Mouse (Mus musculus) myocyte (in vitro differentiated cells): ENCODE data around the gene Col4a1. TPM values are rescaled to one million over a fixed set of nuclear protein-coding genes. Genes with fewer than 3 reads are reported as not detected.

Source experiments
- H3K27me3 ChIP-seq: one replicate; pipeline ENCODE4 v1.6.1; 2011; ENCODE audit not compliant: control insufficient read depth, insufficient read depth, insufficient read length
- H3K36me3 ChIP-seq: one replicate; pipeline ENCODE4 v1.6.1; 2011; ENCODE audit not compliant: control insufficient read depth, insufficient read depth
- H3K4me2 ChIP-seq: one replicate; pipeline ENCODE4 v1.6.1; 2011; ENCODE audit warnings: low read depth, control low read depth
- H3K4me3 ChIP-seq: one replicate; pipeline ENCODE4 v1.5.1; 2011; ENCODE audit warnings: mild to moderate bottlenecking, control low read depth, moderate library complexity
- H3K79me2 ChIP-seq: one replicate; pipeline ENCODE4 v1.6.1; 2011; ENCODE audit not compliant: control insufficient read depth, insufficient read depth
- H3ac ChIP-seq: one replicate; pipeline ENCODE4 v1.6.1; 2011; ENCODE audit not compliant: control insufficient read depth, insufficient read length
- CEBPB ChIP-seq: IDR thresholded peaks from 2 replicates; pipeline ENCODE4 v1.6.1; 2011; ENCODE audit warnings: mild to moderate bottlenecking, moderate library complexity; ENCODE audit not compliant: poor library complexity, insufficient read depth, severe bottlenecking
- E2F4 ChIP-seq: IDR thresholded peaks from one replicate; pipeline ENCODE4 v1.6.1; 2011; ENCODE audit warnings: mild to moderate bottlenecking, control low read depth, moderate library complexity; ENCODE audit not compliant: insufficient read depth
- MAX ChIP-seq: IDR thresholded peaks from one replicate; pipeline ENCODE4 v1.6.1; 2011; ENCODE audit warnings: low read depth, mild to moderate bottlenecking, control low read depth
- MYOD1 ChIP-seq, 3 experiments: IDR thresholded peaks; one replicate each; pipeline ENCODE4 v1.6.1; 2011; ENCODE audit warnings: control low read depth in 2 of 3, low read depth in 2 of 3, mild to moderate bottlenecking in 2 of 3, moderate library complexity in 1 of 3; ENCODE audit not compliant: insufficient read length in 2 of 3, control insufficient read depth in 1 of 3
- MYOG ChIP-seq, 3 experiments: IDR thresholded peaks; one replicate each; pipeline ENCODE4 v1.6.1; 2011; ENCODE audit warnings: control low read depth in 2 of 3, low read depth in 2 of 3, mild to moderate bottlenecking in 2 of 3; ENCODE audit not compliant: insufficient read length in 2 of 3, control insufficient read depth in 1 of 3, insufficient read depth in 1 of 3
- POLR2A ChIP-seq: IDR thresholded peaks from one replicate; pipeline ENCODE4 v1.6.1; 2011; ENCODE audit warnings: low read depth, mild to moderate bottlenecking, control low read depth, moderate library complexity; ENCODE audit not compliant: insufficient read length
- POLR2AphosphoS2 ChIP-seq: IDR thresholded peaks from one replicate; pipeline ENCODE4 v1.6.1; 2011; ENCODE audit warnings: low read depth, control low read depth; ENCODE audit not compliant: insufficient read length
- REST ChIP-seq: IDR thresholded peaks from one replicate; pipeline ENCODE4 v1.6.1; 2011; ENCODE audit warnings: mild to moderate bottlenecking, control low read depth, moderate library complexity; ENCODE audit not compliant: insufficient read depth, insufficient read length
- SRF ChIP-seq: IDR thresholded peaks from one replicate; pipeline ENCODE4 v1.6.1; 2011; ENCODE audit warnings: low read depth; ENCODE audit not compliant: control insufficient read depth, insufficient read length
- TCF12 ChIP-seq: IDR thresholded peaks from one replicate; pipeline ENCODE4 v1.6.1; 2011; ENCODE audit warnings: mild to moderate bottlenecking, control low read depth; ENCODE audit not compliant: poor library complexity, insufficient read depth, severe bottlenecking
- TCF3 ChIP-seq: IDR thresholded peaks from one replicate; pipeline ENCODE4 v1.6.1; 2011; ENCODE audit warnings: low read depth, control low read depth; ENCODE audit not compliant: insufficient read length
- USF1 ChIP-seq: IDR thresholded peaks from one replicate; pipeline ENCODE4 v1.6.1; 2011; ENCODE audit warnings: low read depth, mild to moderate bottlenecking, control low read depth, moderate library complexity
- polyA plus RNA-seq: library from polyadenylated mRNA; unstranded; fragments of >200 nt; fragmentation: generic; extraction: Trizol; gene quantifications from one replicate; pipeline ENCODE4 v1.2.1, GENCODE M21; 2012; ENCODE audit warnings: missing spikeins

Col4a1 gene
- polyA plus RNA-seq, 1 experiment = 34.8 TPM

DNA sequence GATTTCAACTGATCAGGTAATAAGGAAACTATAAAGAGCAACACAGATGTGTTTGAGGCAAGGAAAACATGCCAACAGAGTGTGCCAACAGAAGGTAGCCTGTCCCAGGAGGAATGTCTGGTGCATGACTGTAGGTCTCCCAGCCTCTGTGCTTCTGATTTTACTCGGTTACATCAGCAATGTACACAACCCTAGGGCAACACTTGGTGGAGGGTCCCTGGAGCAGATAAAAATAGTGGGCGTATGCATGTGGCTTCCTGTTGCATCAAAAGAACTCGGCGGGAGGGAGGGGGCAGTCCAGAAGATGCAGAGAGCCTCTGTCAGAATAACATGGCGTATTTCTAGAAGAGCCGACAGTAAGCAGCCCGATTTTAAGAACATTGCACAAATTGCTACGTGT lies 106.1 kb downstream of the Col4a1 start:
- no peaks in the 10 kb centered on the region for H3K27me3 ChIP-seq
- no peaks in the 10 kb centered on the region for H3K36me3 ChIP-seq
- TF ChIP-seq CEBPB = 0 out of 2 replicates have a peak, but pooled peaks have one; percentile 15
- TF ChIP-seq SRF = no peak
- no peak overlapping the region for H3K4me2 ChIP-seq
- no peaks in the 10 kb centered on the region for H3K79me2 ChIP-seq
- no peak overlapping the region for H3ac ChIP-seq
- no peak overlapping the region for H3K4me3 ChIP-seq

DNA sequence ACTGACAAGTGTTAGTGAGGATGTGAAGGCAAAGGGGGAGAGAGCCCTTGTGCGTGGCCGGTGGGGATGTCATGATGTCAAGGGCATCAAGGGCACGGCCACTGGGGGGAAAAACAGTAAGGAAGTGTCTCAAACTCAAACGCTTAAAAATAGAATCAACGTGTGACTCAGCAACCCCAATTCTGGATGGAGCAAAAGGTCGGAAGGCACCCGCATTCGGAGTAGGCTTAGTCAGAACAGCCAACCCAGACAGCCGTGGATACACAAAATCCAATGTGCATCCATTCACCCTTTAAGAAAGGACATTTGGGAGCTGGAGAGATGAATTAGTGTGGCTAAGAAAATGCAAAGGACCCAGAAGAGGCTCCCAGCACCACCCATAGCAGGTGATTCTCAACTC lies 107.1 kb downstream of the Col4a1 start:
- Histone ChIP-seq H3K27me3 (no peaks in the 10 kb centered on the region), H3ac (no peak overlapping the region), H3K36me3 (no peaks in the 10 kb centered on the region), H3K4me3 (no peak overlapping the region), H3K4me2 (no peak overlapping the region), H3K79me2 (no peaks in the 10 kb centered on the region)
- no peak for TF ChIP-seq SRF

DNA sequence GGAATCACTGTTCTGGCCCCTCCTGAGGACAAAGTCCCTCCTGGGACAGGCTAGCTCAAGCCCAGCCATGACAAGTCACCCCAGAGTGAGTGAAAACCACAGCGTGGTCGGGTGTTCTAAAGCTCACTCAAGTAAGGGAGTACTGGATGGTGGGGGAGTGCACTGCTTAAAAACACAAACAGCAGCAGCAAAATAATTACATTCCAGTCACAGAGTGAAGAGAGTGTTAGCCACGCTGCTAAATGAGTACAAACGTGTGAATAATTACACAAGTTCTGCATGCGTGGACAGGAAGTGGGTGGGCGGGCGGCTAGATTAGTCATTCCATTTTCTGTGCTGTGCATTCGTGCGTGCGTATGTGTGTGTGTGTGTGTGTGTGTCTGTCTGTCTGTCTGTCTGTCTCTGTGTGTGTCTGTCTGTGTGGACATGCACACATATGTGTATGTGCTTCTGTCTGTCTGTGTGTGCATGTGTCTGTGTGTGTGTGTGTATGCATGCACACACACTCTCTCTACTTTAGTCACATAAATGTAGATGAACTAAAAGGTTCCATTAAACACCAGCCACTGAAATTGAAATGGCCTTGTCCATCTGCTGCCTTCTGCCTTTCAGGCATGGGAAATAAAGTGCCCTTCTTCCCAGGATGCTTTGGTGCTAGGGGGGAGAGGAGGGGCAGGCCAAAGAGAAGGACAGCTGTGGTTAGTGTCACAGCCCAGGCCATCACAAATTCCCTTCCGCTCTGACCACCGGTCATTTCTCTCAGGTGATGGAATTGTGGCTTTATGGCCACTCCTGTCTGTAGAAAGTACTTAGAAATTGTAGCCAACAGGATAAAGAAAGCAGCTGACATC lies 109.1 kb downstream of the Col4a1 start:
- TF ChIP-seq TCF12 = no peak
- no peak for TF ChIP-seq CEBPB
- no peak for TF ChIP-seq MAX
- TF ChIP-seq E2F4 = no peak
- TF ChIP-seq REST = no peak
- TF ChIP-seq SRF = no peak
- no peak for TF ChIP-seq MYOD1 (IDR thresholded peaks at IDR 0.05; ENCODE audit: control insufficient read depth in 1 of 3, insufficient read length in 2 of 3, low read depth in 2 of 3)
- TF ChIP-seq MYOG (IDR thresholded peaks at IDR 0.05; ENCODE audit: control insufficient read depth in 1 of 3, insufficient read depth in 1 of 3, insufficient read length in 2 of 3, low read depth in 2 of 3) = no peak
- no peak for TF ChIP-seq POLR2A
- TF ChIP-seq POLR2AphosphoS2 = no peak
- no peak for TF ChIP-seq USF1
- TF ChIP-seq TCF3 = no peak
- Histone ChIP-seq H3K36me3 (no peaks in the 10 kb centered on the region), H3K79me2 (no peaks in the 10 kb centered on the region), H3K4me2 (no peak overlapping the region), H3K4me3 (no peak overlapping the region), H3K27me3 (no peaks in the 10 kb centered on the region), H3ac (no peak overlapping the region)

DNA sequence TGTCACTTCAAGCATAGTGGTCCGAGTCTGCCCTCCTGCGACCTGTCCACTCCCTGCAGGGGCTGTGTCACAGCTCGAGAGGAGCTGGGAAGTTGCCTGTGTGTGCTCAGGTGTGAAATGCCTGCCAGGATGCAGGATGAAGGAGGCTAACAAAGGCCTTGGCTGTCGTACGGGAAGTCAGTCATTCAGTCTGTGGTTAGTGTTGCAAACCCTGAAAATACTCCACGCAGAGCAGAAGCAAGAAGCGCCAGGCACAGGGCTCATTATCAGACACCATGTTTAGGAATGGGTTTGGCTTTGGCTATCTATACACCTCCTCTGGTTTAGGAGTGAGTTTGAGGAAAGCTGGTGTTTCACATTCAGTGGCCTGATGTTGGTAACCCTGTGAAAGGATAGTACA lies 114.0 kb downstream of the Col4a1 start:
- H3K27me3 ChIP-seq = no peaks in the 10 kb centered on the region
- no peak overlapping the region for H3ac ChIP-seq
- TF ChIP-seq CEBPB (no peak), TCF12 (no peak), MYOG (IDR thresholded peaks at IDR 0.05; ENCODE audit: control insufficient read depth in 1 of 3, insufficient read depth in 1 of 3, insufficient read length in 2 of 3, low read depth in 2 of 3) (no peak), POLR2AphosphoS2 (no peak), TCF3 (no peak), MAX (no peak)
- no peak overlapping the region for H3K4me3 ChIP-seq
- no peaks in the 10 kb centered on the region for H3K36me3 ChIP-seq
- H3K4me2 ChIP-seq = no peak overlapping the region
- H3K79me2 ChIP-seq = no peaks in the 10 kb centered on the region

DNA sequence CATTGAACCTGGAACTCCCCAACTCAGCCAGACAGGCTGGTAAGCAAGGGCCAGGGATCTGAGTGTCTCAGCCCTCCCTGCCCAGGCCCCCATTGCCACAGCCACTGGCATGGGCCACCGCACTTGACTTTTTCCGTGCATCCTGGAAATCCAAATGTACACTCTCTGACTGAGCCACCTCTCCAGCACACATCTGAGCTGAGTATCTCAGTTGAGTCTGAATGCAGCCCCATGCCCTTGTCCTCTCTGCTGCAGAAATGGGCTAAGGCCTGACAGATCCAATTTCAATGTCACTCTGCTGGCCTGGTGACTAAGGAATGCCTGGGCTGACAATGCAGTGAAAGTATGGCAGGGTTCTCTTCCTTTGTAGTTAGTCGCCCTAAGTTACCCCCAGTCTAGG lies 114.6 kb downstream of the Col4a1 start:
- H3K36me3 ChIP-seq = no peaks in the 10 kb centered on the region
- H3K4me3 ChIP-seq = no peak overlapping the region
- H3K4me2 ChIP-seq = no peak overlapping the region
- no peaks in the 10 kb centered on the region for H3K27me3 ChIP-seq
- no peak for TF ChIP-seq TCF3
- no peak for TF ChIP-seq MAX
- TF ChIP-seq TCF12 = no peak
- H3K79me2 ChIP-seq = no peaks in the 10 kb centered on the region
- H3ac ChIP-seq = no peak overlapping the region

DNA sequence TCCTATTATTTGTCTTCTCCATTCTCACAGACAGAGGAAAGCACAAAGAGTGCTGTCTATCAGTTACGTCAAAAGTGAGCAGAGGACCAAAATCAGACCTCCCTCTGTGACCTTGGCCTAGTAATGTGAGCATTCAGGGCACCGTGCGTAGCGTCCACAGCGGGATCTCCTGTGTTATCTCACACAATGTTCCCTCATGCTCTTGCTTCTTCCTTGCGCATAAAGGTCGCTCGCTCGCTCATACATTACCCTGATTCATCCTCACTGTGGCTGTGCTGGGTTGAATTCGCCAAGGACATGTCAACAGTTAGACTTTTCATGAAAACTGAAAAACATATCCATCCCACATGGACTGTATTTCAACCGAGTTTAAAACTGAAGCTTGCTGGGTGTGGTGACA lies 115.4 kb downstream of the Col4a1 start:
- Histone ChIP-seq H3ac (no peak overlapping the region), H3K27me3 (no peaks in the 10 kb centered on the region), H3K79me2 (no peaks in the 10 kb centered on the region), H3K4me3 (no peak overlapping the region), H3K4me2 (no peak overlapping the region), H3K36me3 (no peaks in the 10 kb centered on the region)
- TF ChIP-seq POLR2AphosphoS2 (no peak), TCF3 (no peak), CEBPB (no peak), REST (no peak)
